Mouse (Mus musculus) right cerebral cortex, postnatal 10 days (tissue): ENCODE data around the gene Fkbp8.
"Not testable (repeated sequence)": the region's sequence is repeated elsewhere in the genome, so short reads cannot be mapped to it uniquely, and the experiment has no call there.

ENCODE experiments used
- DNase-seq, 2 experiments: peaks; one replicate each; pipeline ENCODE4 v3.0.0; 2021; ENCODE audit warnings: low spot score in 2 of 2

The Fkbp8 gene

GRCm38 (mm10) chr8:70501820-70502529, 25.5 kb upstream of the Fkbp8 start:
- peak; percentile 58 to 59 for DNase-seq

GRCm38 (mm10) chr8:70502540-70502939, 25.0 kb upstream of the Fkbp8 start:
- no peak for DNase-seq

- peak; percentile 59 to 69 for DNase-seq
These were observed 24.3 kb upstream of the Fkbp8 start for GRCm38 (mm10) chr8:70503062-70503750.

- peak; percentile 78 for DNase-seq
These were observed 23.2 kb upstream of the Fkbp8 start for GRCm38 (mm10) chr8:70504291-70504716.

- DNase-seq, result peak; percentile 84 to 87
These were observed 22.7 kb upstream of the Fkbp8 start for GRCm38 (mm10) chr8:70504851-70505250.

GRCm38 (mm10) chr8:70505698-70506327, 21.7 kb upstream of the Fkbp8 start:
- DNase-seq, result peak; percentile 55

GRCm38 (mm10) chr8:70506328-70507026, 21.0 kb upstream of the Fkbp8 start, which contains the start of gene Rex1bd:
Gene Rex1bd (minus strand): TSS chr8:70506752.
- DNase-seq, result peak; percentile 94 to 95

- DNase-seq, result no peak
These were observed 20.5 kb upstream of the Fkbp8 start for GRCm38 (mm10) chr8:70507027-70507393.

- DNase-seq, result peak in 1 of 2 experiments; percentile 33
These were observed 18.1 kb upstream of the Fkbp8 start for GRCm38 (mm10) chr8:70509281-70509952.

GRCm38 (mm10) chr8:70510228-70510915, 17.2 kb upstream of the Fkbp8 start, which contains the start of gene Uba52:
Gene Uba52 (minus strand): TSS chr8:70510801.
- DNase-seq, result peak; percentile 98 to 99

GRCm38 (mm10) chr8:70511174-70511573, 16.4 kb upstream of the Fkbp8 start:
- DNase-seq, result not testable (repeated sequence)

GRCm38 (mm10) chr8:70511770-70512169, 15.8 kb upstream of the Fkbp8 start:
- DNase-seq, result no peak

- no peak for DNase-seq
These were observed 15.1 kb upstream of the Fkbp8 start for GRCm38 (mm10) chr8:70512253-70512903.

- peak in 1 of 2 experiments; percentile 61 for DNase-seq
These were observed 14.1 kb upstream of the Fkbp8 start for GRCm38 (mm10) chr8:70513441-70513840.

- DNase-seq, result no peak
These were observed 9.4 kb upstream of the Fkbp8 start for GRCm38 (mm10) chr8:70517940-70518643.

GRCm38 (mm10) chr8:70519043-70519442, 8.5 kb upstream of the Fkbp8 start:
- no peak for DNase-seq

GRCm38 (mm10) chr8:70519606-70520005, 7.9 kb upstream of the Fkbp8 start:
- no peak for DNase-seq

GRCm38 (mm10) chr8:70522592-70523403, 4.7 kb upstream of the Fkbp8 start:
- DNase-seq, result peak; percentile 97 to 98

GRCm38 (mm10) chr8:70527111-70527511, 413 bp upstream of the Fkbp8 start:
- no peak for DNase-seq
